Mouse (Mus musculus): ENCODE measurements at regions not wholly inside any gene's neighbourhood (a gene's known extent, or its start where the extent isn't known, plus 50 kb on each side); places are given as distances from the start of the nearest gene placed in this dataset.

DNA sequence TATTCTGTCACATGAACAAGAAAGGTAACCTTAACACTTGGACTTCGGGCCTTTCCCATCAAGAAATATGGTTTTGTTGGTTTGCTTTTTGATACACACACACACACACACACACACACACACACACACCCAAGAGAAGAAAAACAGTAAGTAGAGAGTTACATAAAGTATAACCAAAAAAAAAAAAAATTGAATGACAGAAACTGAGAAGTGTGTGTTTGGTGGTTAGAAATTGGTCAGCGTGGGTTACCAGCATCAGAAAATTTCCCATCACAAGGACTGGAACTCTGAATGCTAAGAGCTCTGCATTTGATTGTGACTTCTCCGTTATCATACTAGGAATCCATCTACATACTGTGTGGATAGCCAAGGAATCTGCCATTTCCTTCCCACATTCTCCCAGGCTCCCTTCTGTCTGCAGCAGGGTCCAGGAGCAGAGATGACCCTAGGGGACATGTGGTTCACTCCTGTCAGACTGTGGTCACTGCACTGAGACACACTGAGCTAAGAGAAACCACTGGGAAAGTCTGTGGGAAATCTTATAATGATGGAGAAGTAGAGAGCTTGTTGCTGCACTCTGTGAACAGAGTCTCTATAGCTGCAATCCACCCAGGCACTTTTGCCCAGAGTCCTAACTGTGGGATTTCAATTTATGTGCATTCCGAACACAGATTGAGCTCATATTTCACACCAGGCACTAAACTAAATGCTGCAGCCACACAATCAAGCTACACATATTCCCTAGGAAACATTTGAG is 68.0 kb upstream of the Slit3 start:
- no peak for TF ChIP-seq CTCF (IDR thresholded peaks at IDR 0.05; ENCODE audit: borderline replicate concordance, insufficient read depth, low read length)
- no peak for TF ChIP-seq POLR2A (IDR thresholded peaks at IDR 0.05; ENCODE audit: low read depth, low read length)

Data from embryonic fibroblast, embryonic 13.5 days (primary cell).